Mouse (Mus musculus) heart, embryonic 12.5 days (tissue): ENCODE measurements around the gene Hoxd3. TPM values are rescaled to one million over a fixed set of nuclear protein-coding genes. Genes with fewer than 3 reads are reported as not detected.

Experiments
- ATAC-seq: fragments of 200-750 bp; cut with Nextera tagmentation; 2 replicates; pipeline ENCODE4 v1.8.0; 2017; ENCODE audit warnings: moderate TSS enrichment, moderate library complexity; ENCODE audit not compliant: insufficient number of reproducible peaks, low FRiP score
- H3K27ac ChIP-seq: fragments of 300-500 bp; sonication (generic); 2 replicates; pipeline ENCODE4 v1.5.1; 2016; ENCODE audit warnings: mild to moderate bottlenecking, moderate library complexity; ENCODE audit not compliant: poor library complexity, severe bottlenecking
- H3K27me3 ChIP-seq: fragments of 300-500 bp; sonication (generic); replicated peaks from 2 replicates; pipeline ENCODE4 v1.6.1; 2016; ENCODE audit warnings: mild to moderate bottlenecking, moderate library complexity
- H3K36me3 ChIP-seq: fragments of 300-500 bp; sonication (generic); 2 replicates; pipeline ENCODE4 v1.6.1; 2016; ENCODE audit warnings: mild to moderate bottlenecking, moderate library complexity
- H3K4me1 ChIP-seq: fragments of 300-500 bp; sonication (generic); replicated peaks from 2 replicates; pipeline ENCODE4 v1.6.1; 2016; ENCODE audit warnings: mild to moderate bottlenecking
- H3K4me2 ChIP-seq: fragments of 300-500 bp; sonication (generic); 2 replicates; pipeline ENCODE4 v1.6.1; 2016; ENCODE audit warnings: mild to moderate bottlenecking, moderate library complexity
- H3K4me3 ChIP-seq: fragments of 300-500 bp; sonication (generic); 2 replicates; pipeline ENCODE4 v1.5.1; 2016; ENCODE audit warnings: mild to moderate bottlenecking
- H3K9ac ChIP-seq: fragments of 300-500 bp; sonication (generic); 2 replicates; pipeline ENCODE4 v1.6.1; 2016; ENCODE audit warnings: mild to moderate bottlenecking, moderate library complexity
- H3K9me3 ChIP-seq: fragments of 300-500 bp; sonication (generic); replicated peaks from 2 replicates; pipeline ENCODE4 v1.6.1; 2016; ENCODE audit warnings: mild to moderate bottlenecking, moderate library complexity
- WGBS: fragments of 180-500 bp; shearing (Covaris S2); methylation state at CpG from one replicate; pipeline ENCODE4 v1.1.7; 2016; 5-methylcytosine and 5-hydroxymethylcytosine counted together
- polyA plus RNA-seq: library from polyadenylated mRNA; unstranded; fragments of >200 nt; fragmentation: Nextera tagmentation; extraction: Ambion mirVana; gene quantifications from 2 replicates; pipeline ENCODE4 v1.2.1, GENCODE M21; 2016

The Hoxd3 gene
- polyA plus RNA-seq, 1 experiment from 2014 or later = 3.1 TPM

DNA sequence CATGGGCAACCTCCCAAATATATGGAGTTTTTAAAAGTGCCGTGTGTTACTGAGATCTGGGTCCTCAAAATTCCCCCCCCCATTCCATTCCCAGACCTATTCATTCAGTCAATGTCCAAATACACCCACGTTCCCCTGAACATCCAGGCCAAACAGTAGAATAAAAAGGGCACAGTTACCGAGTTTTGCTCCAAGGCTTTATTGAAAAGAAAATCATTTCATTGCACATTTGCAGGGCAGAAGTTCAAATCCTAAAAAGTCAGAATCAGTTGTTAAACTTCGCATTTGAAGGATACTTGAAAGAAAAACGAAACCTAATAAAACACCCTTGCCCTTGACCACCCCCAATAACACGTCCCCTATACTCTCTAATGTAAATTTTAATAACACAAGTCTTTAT is 8.9 kb upstream of the Hoxd3 start:
- Histone ChIP-seq H3K4me1 (peaks cover 21% of the 10 kb centered on the region), H3K36me3 (no peaks in the 10 kb centered on the region), H3K9me3 (no peaks in the 10 kb centered on the region), H3K9ac (no peak overlapping the region), H3K27me3 (peaks cover 89% of the 10 kb centered on the region), H3K4me2 (no peak overlapping the region), H3K4me3 (no peak overlapping the region), H3K27ac (no peak overlapping the region)
- no peak for ATAC-seq
- WGBS = 17% methylated on average over 6 of the region's 6 CpGs

DNA sequence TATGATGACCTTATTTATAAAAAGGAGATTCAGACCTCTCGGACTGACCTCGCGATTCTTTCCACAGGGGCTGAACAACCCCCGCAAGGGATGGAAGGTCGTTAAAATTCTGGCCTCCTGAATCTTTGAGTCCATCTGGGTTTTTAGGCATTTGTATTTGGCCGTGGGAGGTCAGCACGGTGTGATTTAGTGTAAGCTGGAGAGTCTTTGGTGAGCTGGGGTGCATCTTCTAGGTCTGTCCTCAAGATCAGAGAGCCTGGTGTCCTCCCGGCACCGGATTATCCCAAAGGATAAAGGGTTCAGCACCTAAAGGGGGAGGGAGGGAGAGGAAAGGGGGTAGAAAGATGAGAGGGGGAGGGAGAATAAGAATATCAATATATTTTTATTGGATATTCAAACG is 8.4 kb upstream of the Hoxd3 start:
- Histone ChIP-seq H3K36me3 (no peaks in the 10 kb centered on the region), H3K9me3 (no peaks in the 10 kb centered on the region), H3K9ac (no peak overlapping the region), H3K4me1 (peaks cover 16% of the 10 kb centered on the region), H3K4me2 (no peak overlapping the region), H3K4me3 (no peak overlapping the region), H3K27ac (no peak overlapping the region), H3K27me3 (peaks cover 89% of the 10 kb centered on the region)
- WGBS = 5% methylated on average over 10 of the region's 10 CpGs
- ATAC-seq = no peak

DNA sequence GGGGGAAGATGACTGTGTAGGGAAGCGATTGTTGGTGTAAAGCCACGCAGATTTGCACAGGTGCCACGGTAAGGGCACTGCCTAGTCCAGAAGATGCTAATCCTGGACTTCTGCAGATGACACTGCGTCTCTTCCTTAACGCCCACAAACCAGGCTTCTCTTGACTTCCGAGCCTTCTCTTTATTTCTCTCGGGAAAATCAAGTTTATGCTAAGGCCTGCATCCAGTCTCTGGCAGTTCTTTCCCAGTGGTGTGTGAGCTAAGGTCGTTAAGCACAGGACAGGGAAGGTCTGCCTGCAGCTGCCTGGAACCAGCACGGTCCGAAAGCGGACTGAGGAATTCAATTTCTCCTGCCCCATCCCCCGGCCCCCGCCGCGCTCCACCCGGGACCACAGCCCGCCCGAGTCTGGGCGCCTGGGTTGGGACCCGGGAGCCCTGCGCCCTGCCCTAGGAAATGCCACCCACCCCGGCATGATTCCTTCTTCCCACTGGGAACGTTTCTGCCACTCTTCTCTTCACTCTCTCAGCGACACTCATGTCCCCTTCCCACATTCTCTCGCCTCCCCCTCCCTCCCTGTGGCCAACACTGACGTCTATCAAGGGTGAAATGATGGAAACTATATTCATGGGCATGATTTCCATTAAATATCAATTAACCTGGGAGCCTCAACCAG is 7.9 kb upstream of the Hoxd3 start:
- Histone ChIP-seq H3K9ac (no peak overlapping the region), H3K36me3 (no peaks in the 10 kb centered on the region), H3K4me2 (no peak overlapping the region), H3K27me3 (peaks cover 89% of the 10 kb centered on the region), H3K4me3 (no peak overlapping the region), H3K27ac (no peak overlapping the region), H3K4me1 (peaks cover 13% of the 10 kb centered on the region), H3K9me3 (no peaks in the 10 kb centered on the region)
- WGBS = 2% methylated on average over 26 of the region's 26 CpGs
- no peak for ATAC-seq

DNA sequence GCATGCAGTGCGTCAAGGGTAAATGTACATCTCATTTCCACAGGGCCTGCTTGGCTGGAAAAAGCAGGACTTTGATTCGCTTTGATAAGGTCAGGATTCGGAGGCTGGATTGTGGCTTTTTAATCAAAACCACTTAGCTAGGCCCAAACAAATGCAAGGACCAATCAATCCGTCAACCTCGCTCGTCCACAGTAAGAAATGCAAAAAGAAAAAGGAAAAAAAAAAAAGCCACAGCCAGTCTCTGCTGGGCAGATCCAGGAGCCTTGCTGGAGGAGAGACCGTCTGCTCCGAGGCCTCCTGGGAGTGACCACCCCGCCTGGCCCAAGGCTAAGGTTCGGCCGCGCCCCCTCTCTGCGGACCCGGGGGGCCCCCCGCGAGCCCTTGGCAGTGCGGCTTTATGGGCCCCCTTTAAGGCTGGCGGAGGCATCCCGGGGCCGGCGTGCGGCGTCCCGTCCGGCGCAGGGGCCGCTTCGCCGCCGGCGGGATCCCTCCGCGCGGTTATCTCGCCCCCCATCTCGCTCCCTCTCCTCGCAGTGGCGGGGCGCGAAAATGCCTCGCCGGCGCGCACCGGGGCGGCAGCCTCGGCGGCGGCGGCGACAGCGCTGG is 7.2 kb upstream of the Hoxd3 start, which contains the start of gene Hoxd8:
TSS of gene Hoxd8 (plus strand) at position 223 of the 606 bp plus-strand sequence.
- H3K9me3 ChIP-seq = no peaks in the 10 kb centered on the region
- H3K27ac ChIP-seq = no peak within 1 kb of the TSS
- peak; percentile 55; the same call in 1 of the 2 replicates for ATAC-seq
- H3K4me2 ChIP-seq = peak within 1 kb of the TSS; percentile 88
- peak within 1 kb of the TSS; percentile 62; the same call in 1 of the 2 replicates for H3K9ac ChIP-seq
- 1% methylated on average over 36 of the region's 52 CpGs for WGBS
- peak within 1 kb of the TSS; percentile 54 for H3K4me3 ChIP-seq
- H3K27me3 ChIP-seq = peaks cover 89% of the 10 kb centered on the region
- peaks cover 13% of the 10 kb centered on the region for H3K4me1 ChIP-seq
- no peaks in the 10 kb centered on the region for H3K36me3 ChIP-seq

DNA sequence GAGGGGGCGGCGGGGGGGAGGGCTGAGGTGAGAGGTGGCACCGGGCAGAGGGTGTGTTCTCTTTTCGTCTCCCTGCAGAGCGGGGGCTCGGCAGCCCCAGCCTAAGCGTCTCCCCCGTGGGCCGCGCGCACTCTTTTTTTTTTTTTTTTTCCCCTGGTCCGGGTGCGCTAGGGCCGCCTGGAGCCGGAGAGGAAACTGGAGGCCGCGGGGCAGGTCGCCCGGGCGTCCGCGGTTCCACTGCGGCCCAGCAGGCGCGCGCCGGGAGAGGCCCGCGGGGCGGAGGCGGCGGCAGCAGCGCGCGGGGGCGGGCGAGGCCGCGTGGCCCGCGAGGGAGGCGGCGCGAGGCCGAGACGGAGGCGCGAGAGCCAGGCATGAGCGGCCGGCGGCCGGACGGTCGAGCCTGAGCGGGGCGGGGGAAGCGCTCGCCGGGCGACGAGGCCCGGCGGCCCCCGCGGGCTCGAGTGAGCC is 6.7 kb upstream of the Hoxd3 start:
- Histone ChIP-seq H3K4me3 (peak overlapping the region; percentile 54), H3K27me3 (peaks cover 89% of the 10 kb centered on the region), H3K27ac (no peak overlapping the region), H3K9ac (peak overlapping the region; percentile 62; the same call in 1 of the 2 replicates), H3K9me3 (no peaks in the 10 kb centered on the region), H3K36me3 (no peaks in the 10 kb centered on the region), H3K4me1 (peaks cover 13% of the 10 kb centered on the region), H3K4me2 (peak overlapping the region; percentile 88)
- WGBS = under 1% methylated on average over 43 of the region's 66 CpGs
- ATAC-seq = peak; percentile 45; the same call in 1 of the 2 replicates

DNA sequence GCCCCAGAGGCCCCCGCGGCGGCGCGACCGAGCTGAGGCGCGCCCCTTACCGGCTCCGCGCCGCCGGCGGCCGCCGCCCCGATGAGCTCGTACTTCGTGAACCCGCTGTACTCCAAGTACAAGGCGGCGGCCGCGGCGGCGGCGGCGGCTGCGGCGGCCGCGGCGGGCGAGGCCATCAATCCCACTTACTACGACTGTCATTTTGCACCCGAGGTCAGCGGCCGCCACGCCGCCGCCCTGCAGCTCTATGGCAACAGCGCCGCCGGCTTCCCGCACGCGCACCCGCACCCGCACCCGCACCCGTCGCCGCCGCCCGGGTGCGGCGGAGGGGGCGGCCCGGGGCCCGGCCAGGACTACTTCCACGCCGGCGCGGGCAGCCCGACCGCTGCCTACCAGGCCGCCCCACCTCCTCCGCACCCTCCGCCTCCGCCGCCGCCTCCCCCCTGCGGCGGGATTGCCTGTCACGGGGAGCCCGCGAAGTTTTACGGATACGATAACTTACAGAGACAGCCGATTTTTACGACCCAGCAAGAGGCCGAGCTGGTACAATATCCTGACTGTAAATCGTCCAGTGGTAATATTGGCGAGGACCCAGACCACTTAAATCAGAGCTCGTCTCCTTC is 6.1 kb upstream of the Hoxd3 start:
- no peak for ATAC-seq
- Histone ChIP-seq H3K4me1 (peaks cover 13% of the 10 kb centered on the region), H3K27ac (no peak overlapping the region), H3K9me3 (no peaks in the 10 kb centered on the region), H3K4me2 (peak overlapping the region; percentile 88), H3K36me3 (no peaks in the 10 kb centered on the region), H3K27me3 (peaks cover 89% of the 10 kb centered on the region), H3K9ac (peak overlapping the region; percentile 62; the same call in 1 of the 2 replicates), H3K4me3 (peak overlapping the region; percentile 54)
- WGBS = under 1% methylated on average over 60 of the region's 85 CpGs

DNA sequence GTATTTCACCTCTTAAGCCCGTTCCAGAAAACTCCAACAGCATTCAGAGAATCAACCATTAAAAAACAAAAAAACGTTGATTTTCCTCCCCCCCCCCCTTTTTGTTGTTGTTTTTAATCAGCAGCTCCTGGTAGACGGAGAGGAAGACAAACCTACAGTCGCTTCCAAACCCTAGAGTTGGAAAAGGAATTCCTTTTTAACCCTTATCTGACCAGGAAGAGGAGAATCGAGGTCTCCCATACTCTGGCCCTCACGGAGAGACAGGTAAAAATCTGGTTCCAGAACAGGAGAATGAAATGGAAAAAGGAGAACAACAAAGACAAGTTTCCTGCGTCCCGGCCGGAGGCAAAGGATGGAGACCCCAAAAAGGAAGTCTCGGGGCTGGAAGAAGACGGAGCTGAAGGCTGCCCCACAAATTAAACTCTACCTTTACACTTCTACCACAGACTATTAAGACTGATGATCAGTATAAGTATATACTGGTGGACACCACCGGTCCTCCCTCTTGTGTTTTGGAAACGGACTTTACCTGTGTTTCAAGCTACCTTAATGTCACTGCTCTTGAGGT is 5.2 kb upstream of the Hoxd3 start:
- no peaks in the 10 kb centered on the region for H3K9me3 ChIP-seq

DNA sequence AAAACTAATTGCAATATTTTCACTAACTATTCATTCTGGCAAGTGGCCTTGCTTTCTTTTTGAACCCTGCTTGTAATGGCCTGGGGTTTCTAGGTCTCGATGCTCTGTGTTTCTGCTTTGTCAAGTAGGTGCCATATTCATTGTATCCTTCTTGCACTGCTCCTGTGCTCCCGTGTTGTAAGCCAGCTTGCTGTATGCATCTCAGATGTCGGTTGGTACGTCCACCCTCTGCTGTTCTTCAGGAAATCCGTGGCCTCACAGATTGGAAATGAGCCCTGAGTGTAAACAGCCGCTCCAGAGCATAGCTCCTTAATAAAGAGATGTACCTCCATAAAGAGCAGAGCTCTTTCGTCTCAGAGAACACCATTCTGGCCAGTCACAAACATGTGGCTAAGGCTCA is 4.1 kb upstream of the Hoxd3 start:
- no peaks in the 10 kb centered on the region for H3K36me3 ChIP-seq
- WGBS = 11% methylated on average over 7 of the region's 7 CpGs
- H3K4me1 ChIP-seq = peaks cover 23% of the 10 kb centered on the region
- peaks cover 96% of the 10 kb centered on the region for H3K27me3 ChIP-seq
- no peak overlapping the region for H3K27ac ChIP-seq
- H3K9me3 ChIP-seq = no peaks in the 10 kb centered on the region
- H3K4me3 ChIP-seq = no peak overlapping the region
- no peak overlapping the region for H3K4me2 ChIP-seq
- ATAC-seq = no peak
- no peak overlapping the region for H3K9ac ChIP-seq

More for the DNA sequence above, 5.2 kb upstream of the Hoxd3 start:
- H3K27ac ChIP-seq = no peak overlapping the region
- H3K4me3 ChIP-seq = no peak overlapping the region
- peaks cover 89% of the 10 kb centered on the region for H3K27me3 ChIP-seq
- H3K36me3 ChIP-seq = no peaks in the 10 kb centered on the region
- no peak overlapping the region for H3K4me2 ChIP-seq
- no peak overlapping the region for H3K9ac ChIP-seq
- no peak for ATAC-seq
- WGBS = 2% methylated on average over 13 of the region's 13 CpGs
- H3K4me1 ChIP-seq = peaks cover 13% of the 10 kb centered on the region

DNA sequence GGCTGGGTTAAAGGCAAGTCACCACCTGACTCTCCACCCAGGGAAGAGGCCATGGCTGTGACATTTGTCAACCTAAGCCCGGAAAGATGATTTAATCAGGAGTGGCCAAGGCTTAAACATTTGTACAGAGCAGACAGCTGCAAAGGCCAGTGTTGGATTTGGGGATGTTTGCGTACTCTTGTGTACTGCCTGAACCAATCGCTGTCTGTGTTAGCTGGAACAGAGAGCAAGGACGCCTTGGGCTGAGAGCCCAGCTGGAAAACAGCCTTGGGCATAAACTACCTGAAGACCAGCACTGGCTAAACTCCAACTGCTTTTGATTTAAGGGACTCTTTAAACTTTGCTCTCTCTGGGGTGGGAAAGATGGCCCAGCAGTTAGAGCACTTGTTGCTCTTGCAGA is 3.1 kb upstream of the Hoxd3 start:
- no peak overlapping the region for H3K9ac ChIP-seq
- ATAC-seq = no peak
- peaks cover 93% of the 10 kb centered on the region for H3K27me3 ChIP-seq
- H3K27ac ChIP-seq = no peak overlapping the region
- WGBS = 16% methylated on average over 4 of the region's 4 CpGs
- H3K9me3 ChIP-seq = no peaks in the 10 kb centered on the region
- H3K36me3 ChIP-seq = no peaks in the 10 kb centered on the region
- peaks cover 23% of the 10 kb centered on the region for H3K4me1 ChIP-seq
- H3K4me3 ChIP-seq = no peak overlapping the region
- no peak overlapping the region for H3K4me2 ChIP-seq

DNA sequence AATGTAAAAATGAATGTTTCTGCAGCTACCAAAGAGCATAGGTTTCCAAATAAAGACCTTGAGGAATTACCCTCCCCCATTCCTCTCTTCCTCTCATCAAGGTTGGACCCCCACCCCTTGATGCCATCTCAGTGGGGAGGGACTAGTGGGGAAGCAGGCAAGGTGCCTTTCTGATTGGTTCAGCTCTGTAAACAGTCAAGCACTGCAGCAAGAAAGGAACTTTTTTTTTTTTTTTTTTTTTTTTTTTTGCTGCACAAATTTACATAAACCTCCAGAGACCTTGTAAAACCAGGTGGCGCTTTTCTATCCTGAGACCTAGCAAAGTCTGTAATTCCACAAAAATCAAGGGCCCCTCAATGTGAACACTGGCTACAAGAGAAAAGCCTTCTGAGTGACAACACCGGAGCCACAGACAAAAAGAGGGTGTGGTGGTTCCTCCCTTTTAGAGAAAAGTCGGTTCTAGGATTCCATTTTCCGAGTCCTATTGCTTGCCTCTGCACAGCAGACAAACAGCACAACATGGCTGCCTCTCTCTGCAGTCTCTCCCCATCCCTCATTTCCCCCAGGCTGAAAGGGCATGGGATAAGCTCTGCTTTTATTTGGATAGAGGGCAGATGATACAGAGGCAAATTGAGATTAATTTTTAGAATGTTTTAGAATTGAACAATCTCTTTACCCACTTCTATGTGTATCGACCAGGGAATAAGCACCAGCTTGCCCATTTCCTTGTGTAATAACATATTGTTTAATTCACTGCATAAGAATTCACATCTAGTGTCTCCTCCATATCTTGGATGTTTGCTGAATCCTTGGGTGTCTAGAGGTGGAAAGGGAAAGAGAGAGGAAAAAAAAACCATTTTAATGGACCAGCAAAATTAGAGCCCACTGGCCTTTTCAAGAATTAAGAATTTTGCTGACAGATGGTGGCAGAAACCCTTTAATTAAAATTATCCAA is 2.0 kb upstream of the Hoxd3 start:
- Histone ChIP-seq H3K4me2 (no peak overlapping the region), H3K36me3 (no peaks in the 10 kb centered on the region), H3K4me1 (peaks cover 20% of the 10 kb centered on the region), H3K9me3 (no peaks in the 10 kb centered on the region), H3K4me3 (no peak overlapping the region), H3K27ac (no peak overlapping the region), H3K27me3 (peaks cover 93% of the 10 kb centered on the region), H3K9ac (no peak overlapping the region)
- WGBS = 7% methylated on average over 5 of the region's 5 CpGs
- ATAC-seq = no peak
